8 mouse cellular contexts compared by ENCODE assay signal in the genomic region with DNA sequence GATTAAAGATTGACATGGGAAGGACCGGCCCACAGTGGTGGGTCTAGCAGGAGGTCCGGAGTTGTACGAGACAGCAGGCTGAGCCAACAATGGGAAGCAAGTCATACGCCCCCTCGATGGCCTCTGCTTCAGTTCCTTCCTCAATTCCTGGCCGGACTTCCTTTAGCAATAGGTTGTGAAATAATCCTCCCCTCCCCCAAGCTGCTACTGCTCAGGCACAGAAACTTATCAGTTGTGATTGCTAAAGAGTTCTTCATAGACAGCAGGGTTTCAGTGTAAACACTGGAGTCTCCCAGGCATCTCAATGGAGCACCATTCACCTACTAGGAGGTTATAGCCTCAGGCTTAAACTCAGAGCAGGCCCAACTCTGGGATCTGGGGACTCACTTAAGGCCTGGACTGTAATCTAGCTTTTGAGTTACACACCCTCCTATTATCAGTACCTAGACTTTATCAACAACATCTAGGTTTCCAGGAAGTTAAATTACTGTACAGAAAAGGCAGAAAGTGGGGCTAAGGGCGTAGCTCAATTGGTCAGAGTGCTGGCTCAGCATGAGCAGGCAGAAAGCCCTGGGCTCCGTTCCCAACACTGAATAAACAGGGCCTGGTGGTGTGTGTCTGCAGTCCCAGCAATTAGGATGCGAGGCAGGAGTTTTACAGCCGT.
A peak's percentile ranks its signal among the peaks of the same experiment; 100 is the strongest.
DNase-seq lines count a peak whose midpoint lies in the region; ATAC-seq and TF ChIP-seq lines count a peak whose summit lies in the region.

No protein-coding gene starts in this region.

- DNase-seq in 3T3-L1 (ENCODE audit: low read depth, low spot score) = peak; percentile 85
- peak; percentile 96 for DNase-seq in adipocyte (ENCODE audit: low spot score)
- peak; percentile 86 for DNase-seq in kidney, postnatal 14 days
- no peak for DNase-seq in c-Kit-positive CD71-positive TER-119-positive erythroid progenitor cells, embryonic 14.5 days (ENCODE audit: low spot score)

- no peak overlapping the region for H3K4me2 ChIP-seq in heart, embryonic 15.5 days
- no peak overlapping the region for H3K4me2 ChIP-seq in liver, embryonic 16.5 days (ENCODE audit: low read depth, low read length)
- no peak overlapping the region for H3K4me2 ChIP-seq in neural tube, embryonic 15.5 days

- peak overlapping the region; percentile 86 for H3K27ac ChIP-seq in embryonic fibroblast, embryonic 13.5 days (ENCODE audit: insufficient read depth, low read length)
- H3K27ac ChIP-seq in heart, embryonic 15.5 days = peak overlapping the region; percentile 76
- H3K27ac ChIP-seq in liver, embryonic 16.5 days (ENCODE audit: low read length) = peak overlapping the region; percentile 81
- peak overlapping the region; percentile 73 for H3K27ac ChIP-seq in neural tube, embryonic 15.5 days (replicated peaks)

- 52% methylated on average over 10 of the region's 10 CpGs for WGBS in heart, embryonic 15.5 days
- 17% methylated on average over 10 of the region's 10 CpGs for WGBS in liver, embryonic 16.5 days (ENCODE audit: insufficient replicate concordance)
- 32% methylated on average over 10 of the region's 10 CpGs for WGBS in neural tube, embryonic 15.5 days

- no peak overlapping the region for H3K4me3 ChIP-seq in embryonic fibroblast, embryonic 13.5 days (ENCODE audit: insufficient read depth, low read length)
- H3K4me3 ChIP-seq in heart, embryonic 15.5 days = no peak overlapping the region
- no peak overlapping the region for H3K4me3 ChIP-seq in liver, embryonic 16.5 days (ENCODE audit: low read depth, low read length)
- no peak overlapping the region for H3K4me3 ChIP-seq in neural tube, embryonic 15.5 days (replicated peaks)

- H3K36me3 ChIP-seq in heart, embryonic 15.5 days = peaks cover 7% of the 10 kb centered on the region; the same call in 1 of the 2 replicates
- no peaks in the 10 kb centered on the region for H3K36me3 ChIP-seq in liver, embryonic 16.5 days (ENCODE audit: control insufficient read depth, insufficient read depth)
- peaks cover 5% of the 10 kb centered on the region; the same call in 1 of the 2 replicates for H3K36me3 ChIP-seq in neural tube, embryonic 15.5 days

- H3K9me3 ChIP-seq in heart, embryonic 15.5 days (replicated peaks) = no peaks in the 10 kb centered on the region
- no peaks in the 10 kb centered on the region for H3K9me3 ChIP-seq in liver, embryonic 16.5 days (replicated peaks; ENCODE audit: control insufficient read depth, low read length)
- H3K9me3 ChIP-seq in neural tube, embryonic 15.5 days (replicated peaks) = no peaks in the 10 kb centered on the region

- no peak for TF ChIP-seq POLR2A in embryonic fibroblast, embryonic 13.5 days (IDR thresholded peaks at IDR 0.05; ENCODE audit: low read depth, low read length)

- ATAC-seq in heart, embryonic 15.5 days (replicated peaks; ENCODE audit: insufficient number of reproducible peaks, insufficient read depth, low FRiP score, low read depth) = peak; percentile 67
- peak; percentile 82 for ATAC-seq in liver, embryonic 16.5 days (ENCODE audit: low read depth)
- peak; percentile 80 for ATAC-seq in neural tube, embryonic 15.5 days (ENCODE audit: low FRiP score)

- H3K4me1 ChIP-seq in embryonic fibroblast, embryonic 13.5 days (ENCODE audit: control insufficient read depth, insufficient read depth, low read length) = peaks cover 5% of the 10 kb centered on the region
- peaks cover 16% of the 10 kb centered on the region for H3K4me1 ChIP-seq in heart, embryonic 15.5 days (replicated peaks)
- H3K4me1 ChIP-seq in liver, embryonic 16.5 days (ENCODE audit: control insufficient read depth, low read depth, low read length) = peaks cover 7% of the 10 kb centered on the region
- peaks cover 14% of the 10 kb centered on the region; the same call in 1 of the 2 replicates for H3K4me1 ChIP-seq in neural tube, embryonic 15.5 days

- no peak overlapping the region for H3K9ac ChIP-seq in heart, embryonic 15.5 days
- H3K9ac ChIP-seq in liver, embryonic 16.5 days (ENCODE audit: low read depth, low read length) = no peak overlapping the region
- H3K9ac ChIP-seq in neural tube, embryonic 15.5 days (replicated peaks) = no peak overlapping the region

- TF ChIP-seq CTCF in embryonic fibroblast, embryonic 13.5 days (IDR thresholded peaks at IDR 0.05; ENCODE audit: borderline replicate concordance, insufficient read depth, low read length) = no peak

- no peaks in the 10 kb centered on the region for H3K27me3 ChIP-seq in heart, embryonic 15.5 days
- H3K27me3 ChIP-seq in liver, embryonic 16.5 days (ENCODE audit: control insufficient read depth, insufficient read depth, low read depth, low read length) = no peaks in the 10 kb centered on the region
- H3K27me3 ChIP-seq in neural tube, embryonic 15.5 days (replicated peaks) = no peaks in the 10 kb centered on the region
